Mouse (Mus musculus): ENCODE results near the gene Mrps6.

The Mrps6 gene

DNA sequence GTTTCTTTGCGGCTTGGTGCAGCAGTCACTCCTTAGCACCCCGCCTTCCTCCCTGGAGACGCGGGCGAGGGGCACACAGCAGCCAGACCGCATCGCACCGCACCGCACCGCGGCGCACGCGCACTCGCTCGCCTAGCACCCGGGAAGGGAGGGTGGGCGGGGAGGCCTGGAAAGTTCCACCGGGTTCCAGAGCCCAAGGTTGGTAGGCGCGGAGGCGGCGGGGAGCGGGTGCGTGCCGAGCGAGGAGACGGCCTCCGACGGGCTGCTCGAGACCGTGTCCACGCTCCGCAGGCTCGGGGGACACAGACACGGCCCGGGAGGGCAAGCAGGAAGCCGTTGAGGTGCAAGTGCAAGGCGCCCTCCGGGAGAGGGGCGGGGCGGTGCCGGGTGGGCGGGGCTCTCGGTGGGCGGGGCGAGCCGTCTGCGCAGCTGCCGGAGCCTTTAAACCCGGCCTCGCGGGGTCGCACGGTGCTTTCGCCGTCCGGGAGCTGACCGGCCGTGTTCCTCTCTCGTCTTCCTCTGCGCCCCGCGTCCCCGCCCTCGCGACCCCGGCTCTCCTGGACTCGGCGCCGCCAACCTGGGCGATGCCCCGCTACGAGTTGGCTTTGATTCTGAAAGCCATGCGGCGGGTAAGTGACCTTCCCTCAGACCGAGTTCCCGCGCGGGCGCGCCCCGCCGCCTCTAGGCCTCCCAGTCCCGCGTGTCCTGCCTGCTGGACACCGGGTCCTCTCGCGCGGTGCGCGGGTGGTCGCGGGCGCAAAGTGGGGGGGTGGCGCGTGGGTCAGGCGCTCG, at the start of gene Mrps6, which contains the start of the genes Gm49711 and Slc5a3:
Gene Mrps6, plus strand, starts transcription at position 419 of the 792 bp plus-strand sequence.
Gene Gm49711, plus strand, starts transcription at position 465 of the 792 bp plus-strand sequence.
Gene Slc5a3, plus strand, starts transcription at position 471 of the 792 bp plus-strand sequence.
- peak; percentile 81 for DNase-seq

- no peak for DNase-seq
Measured at GRCm38 (mm10) chr16:92009586-92009985, 48.5 kb upstream of the Mrps6 start.

- no peak for DNase-seq
Measured at GRCm38 (mm10) chr16:92016792-92017191, 41.3 kb upstream of the Mrps6 start.

GRCm38 (mm10) chr16:92019141-92020118, 38.6 kb upstream of the Mrps6 start:
- DNase-seq, result peak; percentile 37

GRCm38 (mm10) chr16:92021656-92022400, 36.2 kb upstream of the Mrps6 start:
- no peak for DNase-seq

DNA sequence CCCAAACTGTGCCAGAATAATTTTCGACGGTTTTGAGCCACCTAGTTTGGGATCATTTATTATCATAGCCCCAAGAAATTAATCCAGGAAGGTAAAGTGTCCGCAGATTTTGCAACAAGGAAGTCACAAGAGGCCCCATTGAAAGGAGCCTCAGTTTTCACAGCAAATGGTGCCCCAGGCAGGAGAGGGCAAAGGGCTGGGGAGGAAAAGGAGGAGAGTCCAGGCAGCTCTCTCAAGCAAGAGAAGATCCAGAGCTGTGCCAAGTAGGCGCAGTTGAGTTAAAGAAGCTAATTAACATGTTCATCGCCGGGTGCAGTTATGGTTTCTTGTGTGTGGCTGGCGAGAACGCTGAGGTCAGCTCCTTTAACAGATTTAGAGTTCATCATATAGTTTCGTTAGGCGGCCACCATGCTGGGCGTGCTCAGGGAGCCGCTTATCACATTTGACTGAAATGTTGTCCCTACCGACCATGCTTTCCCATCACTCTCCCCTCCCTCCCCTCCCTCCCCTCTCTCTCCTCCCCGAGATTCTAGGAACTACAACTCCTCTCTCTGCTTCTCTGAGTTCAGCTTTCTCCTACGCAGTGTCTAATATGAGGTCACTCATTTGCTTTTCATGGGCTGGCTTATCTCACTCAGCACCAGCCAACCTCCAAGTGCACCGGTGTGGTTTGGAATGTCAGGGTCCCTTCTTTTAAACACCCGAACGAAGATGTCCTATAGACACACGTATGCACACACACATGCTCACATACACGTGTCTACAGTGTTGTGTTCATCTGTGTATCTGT, 35.4 kb upstream of the Mrps6 start:
- DNase-seq, result no peak

DNA sequence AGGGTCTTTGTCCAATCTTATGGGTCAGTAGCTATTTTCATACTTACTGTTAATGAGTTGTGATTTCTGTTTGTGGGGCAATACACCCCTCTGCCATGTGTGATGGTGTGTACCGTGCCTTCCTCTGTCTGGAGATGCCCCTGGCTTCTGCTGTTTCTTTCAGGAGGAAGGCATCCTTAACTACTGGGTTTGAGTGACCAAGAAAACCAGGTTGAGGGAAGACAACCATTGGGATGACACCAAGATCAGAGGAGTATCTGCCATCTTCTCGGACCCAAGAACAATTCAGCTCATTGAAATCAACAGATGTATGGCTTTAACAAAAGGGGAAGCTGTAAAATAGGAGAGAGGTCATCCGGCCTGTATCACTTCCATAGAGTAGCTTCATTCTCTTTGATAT, 24.8 kb upstream of the Mrps6 start:
- no peak for DNase-seq

GRCm38 (mm10) chr16:92034676-92035075, 23.4 kb upstream of the Mrps6 start:
- DNase-seq, result no peak

- no peak for DNase-seq
Measured at GRCm38 (mm10) chr16:92036701-92037100, 21.4 kb upstream of the Mrps6 start.

- DNase-seq, result peak; percentile 23
Measured at GRCm38 (mm10) chr16:92037891-92038607, 20.0 kb upstream of the Mrps6 start.

- DNase-seq, result peak; percentile 56
Measured at GRCm38 (mm10) chr16:92039421-92039820, 18.6 kb upstream of the Mrps6 start.

DNA sequence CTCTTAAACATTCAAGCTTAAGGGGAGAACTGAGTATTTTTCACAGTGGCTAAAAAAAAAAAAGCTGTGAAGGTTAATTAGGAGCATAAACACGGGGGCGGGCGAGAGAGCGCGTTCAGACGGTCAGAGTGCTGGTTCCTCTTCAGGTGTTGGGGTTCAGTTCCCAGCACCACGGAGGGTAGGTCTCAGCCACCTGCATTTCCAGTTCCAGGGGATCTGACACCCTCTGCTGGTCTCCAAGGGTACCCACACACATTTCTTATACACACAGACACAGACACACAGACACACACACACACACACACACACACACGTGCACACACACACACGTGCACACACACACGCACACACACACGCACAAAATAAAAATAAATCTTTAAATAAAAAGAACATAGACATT, 18.1 kb upstream of the Mrps6 start:
- DNase-seq, result no peak

DNA sequence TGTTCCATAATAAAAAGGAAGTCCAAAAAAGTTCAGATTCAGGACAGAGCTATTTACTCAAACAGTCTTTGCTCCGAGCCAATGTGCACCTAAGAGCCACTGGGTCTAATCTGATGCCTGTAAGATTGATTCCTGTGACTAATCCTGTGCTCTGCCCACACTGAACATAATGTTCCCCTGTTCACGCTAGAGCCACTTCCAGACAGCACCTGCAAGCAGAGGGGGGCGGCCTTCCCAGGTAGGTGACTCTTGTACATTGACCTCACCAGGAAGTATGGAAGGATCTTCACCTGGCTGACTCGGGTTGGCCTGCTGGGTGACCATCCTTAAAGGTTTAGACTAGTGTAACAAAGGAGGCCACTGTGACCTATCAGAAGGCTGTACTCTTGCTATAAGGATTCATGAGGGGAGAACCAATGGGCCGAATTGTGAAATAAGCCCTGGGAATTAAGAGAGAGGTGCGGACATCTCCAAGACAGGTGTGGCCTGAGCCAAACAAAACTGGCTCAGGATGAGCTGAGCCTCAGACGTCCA, 6.2 kb upstream of the Mrps6 start:
- no peak for DNase-seq

- DNase-seq, result peak; percentile 28
Measured at GRCm38 (mm10) chr16:92052569-92052968, 5.5 kb upstream of the Mrps6 start.

- DNase-seq, result no peak
Measured at GRCm38 (mm10) chr16:92056711-92057110, 1.4 kb upstream of the Mrps6 start.

DNA sequence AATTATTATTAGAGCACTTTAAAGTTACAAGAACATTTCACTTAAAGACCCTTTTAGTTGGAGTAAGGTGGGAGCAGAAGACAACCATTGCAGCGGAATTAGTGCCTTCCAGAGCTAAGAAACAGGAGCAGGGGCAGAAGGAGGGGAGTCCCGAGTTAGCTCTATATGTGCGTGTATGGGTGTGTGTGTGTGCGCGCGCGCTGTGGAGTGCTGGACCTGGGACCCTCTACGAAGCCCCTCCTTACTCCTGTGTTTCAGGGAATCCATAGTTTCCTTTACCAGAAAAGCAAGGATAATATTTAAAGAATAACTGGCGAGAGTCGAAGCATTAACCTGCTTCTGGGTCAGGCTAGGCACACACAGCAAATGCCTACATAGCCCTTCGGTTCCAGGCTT, 616 bp upstream of the Mrps6 start:
- no peak for DNase-seq

DNA sequence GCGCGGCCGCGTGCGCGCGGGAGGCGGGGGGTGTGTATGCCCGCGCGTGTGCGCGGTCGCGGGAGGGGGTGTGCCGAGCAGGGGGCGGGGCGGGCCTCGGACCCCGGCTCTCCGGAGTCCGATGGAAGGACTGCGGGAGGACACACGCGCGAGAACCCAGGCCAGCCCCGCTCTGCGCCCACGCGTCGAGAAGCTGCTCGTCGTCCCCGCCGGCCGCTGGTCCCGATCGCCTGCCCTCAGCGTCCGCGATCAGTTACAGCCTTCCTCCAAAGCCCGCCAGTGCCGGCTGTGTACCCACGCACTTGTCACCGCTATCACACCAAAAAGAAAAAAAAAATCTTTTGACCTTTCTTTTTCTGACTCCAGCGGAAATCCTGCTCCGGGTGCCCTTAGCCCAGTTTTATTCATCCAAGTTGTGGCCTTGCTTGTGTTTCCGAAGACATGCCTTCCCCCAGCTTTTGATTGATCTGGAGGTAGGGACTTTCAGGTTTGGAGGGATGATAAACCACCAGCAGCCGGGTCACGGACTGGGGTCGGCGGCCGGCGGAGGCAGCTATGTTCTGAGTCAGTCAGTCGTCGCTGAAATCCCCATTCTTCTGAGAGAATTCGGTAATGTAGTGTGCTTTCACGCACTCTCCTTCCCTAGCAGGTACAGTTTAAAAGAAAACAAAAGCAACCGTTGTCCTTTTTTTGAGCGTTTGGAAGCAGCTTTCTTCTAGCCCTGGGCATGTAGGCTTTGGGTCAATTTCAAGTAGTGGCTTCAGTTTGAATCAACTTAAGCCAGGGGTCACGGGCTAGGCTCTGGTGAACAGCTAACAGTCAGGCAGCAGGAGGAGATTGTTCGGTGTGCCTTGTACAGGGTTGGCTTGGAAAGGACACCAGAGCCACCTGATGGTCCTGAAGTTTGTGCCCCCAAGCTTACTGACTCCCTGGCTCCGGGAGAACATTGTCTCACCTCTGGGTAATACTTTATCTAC, 862 bp downstream of the Mrps6 start:
- peak; percentile 9 for DNase-seq

DNA sequence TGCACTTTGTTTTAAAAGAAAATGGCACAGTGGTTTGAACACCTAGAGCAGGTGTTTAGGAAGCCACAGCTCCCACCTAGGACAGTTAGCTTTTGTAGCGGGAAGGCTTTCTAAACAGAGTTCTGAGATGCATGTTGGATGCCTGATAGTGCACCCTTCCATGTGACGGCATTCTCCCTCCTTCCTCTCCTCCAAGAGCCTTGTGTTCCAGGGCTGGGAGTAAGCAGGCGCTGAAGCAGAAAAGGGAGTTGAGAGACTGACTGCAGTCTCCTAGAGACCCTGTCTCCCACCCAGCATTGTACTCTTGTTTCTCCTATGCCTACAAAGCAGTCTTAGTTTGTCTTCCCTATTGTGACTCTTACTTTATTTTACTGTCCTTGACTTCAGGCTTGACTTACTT, 2.1 kb downstream of the Mrps6 start:
- no peak for DNase-seq

DNA sequence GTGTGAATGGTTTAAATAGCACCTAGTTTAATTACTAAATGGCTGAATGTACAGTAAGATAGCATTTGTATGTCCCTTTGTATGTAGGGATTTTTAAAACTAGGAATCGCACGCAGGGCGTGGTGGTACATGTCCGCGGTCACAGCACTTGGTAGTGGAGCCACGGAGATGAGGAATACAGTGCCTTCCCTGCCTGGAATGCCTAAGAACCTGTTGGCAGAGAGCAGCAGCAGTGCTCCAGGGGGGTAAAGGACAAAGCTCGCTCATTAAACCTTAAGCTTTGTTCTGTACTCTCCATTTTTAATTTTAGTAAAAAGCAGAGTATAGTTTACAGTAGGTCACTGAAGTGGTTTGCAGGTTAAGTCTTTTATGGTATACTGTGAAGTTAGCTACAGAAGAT, 3.5 kb downstream of the Mrps6 start:
- DNase-seq, result no peak

DNA sequence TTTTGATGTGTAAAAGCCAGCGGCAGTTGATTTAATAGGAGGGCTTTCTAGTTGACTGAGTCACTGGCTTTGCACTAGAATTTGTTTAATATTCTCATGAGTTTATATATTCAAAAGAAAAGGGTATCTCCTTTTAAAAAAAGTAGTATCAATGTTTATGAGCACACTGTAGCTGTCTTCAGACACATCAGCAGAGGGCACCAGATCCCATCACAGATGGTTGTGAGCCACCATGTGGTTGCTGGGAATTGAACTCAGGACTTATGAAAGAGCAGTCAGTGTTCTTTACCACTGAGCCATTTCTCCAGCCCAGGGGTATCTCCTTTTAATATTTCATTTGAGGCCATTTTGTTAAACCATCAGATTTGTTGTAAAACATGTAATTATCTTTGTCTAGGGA, 4.8 kb downstream of the Mrps6 start:
- no peak for DNase-seq
